In the genomic region with DNA sequence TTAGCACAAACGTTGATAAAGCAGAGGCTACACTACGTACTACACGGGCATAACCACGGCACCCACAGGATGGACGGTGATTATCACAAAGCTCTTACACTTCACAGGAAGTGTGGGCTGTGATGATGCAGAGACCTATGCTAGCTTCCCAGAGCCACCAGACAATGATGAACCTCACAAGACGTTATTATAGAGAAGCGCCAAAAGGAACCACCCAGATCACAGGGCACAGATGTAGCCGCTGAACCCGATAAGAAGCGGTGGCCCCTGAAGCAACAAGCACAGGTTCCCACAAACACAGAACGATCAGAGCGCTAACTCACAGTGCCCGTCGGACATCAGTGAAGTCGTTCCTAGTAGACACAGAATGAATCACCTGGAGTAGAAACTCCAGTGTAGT, we compare ENCODE assay signal across 17 mouse cellular contexts. TPM values are rescaled to one million over a fixed set of nuclear protein-coding genes. Genes with fewer than 3 reads are reported as not detected.
DNase-seq lines count a peak whose midpoint lies in the region; ATAC-seq lines count a peak whose summit lies in the region.
"Had no signal": no experiment of that assay in that cellular context is flagged by ENCODE, and none has a peak within 500 bp of the region (broad histone marks: within the 10 kb centered on the region; RNA-seq: fewer than 3 reads in every experiment).

No protein-coding gene starts in this region.

- peaks cover 44% of the 10 kb centered on the region for H3K4me1 ChIP-seq in liver, embryonic 13.5 days (replicated peaks)

- H3K27me3 ChIP-seq in liver, embryonic 13.5 days = no peaks in the 10 kb centered on the region
- H3K27me3 ChIP-seq: midbrain, embryonic 12.5 days had no signal

- peak; percentile 10 to 13 for DNase-seq in spleen, postnatal 36 days (ENCODE audit: low spot score in 2 of 2)
- no peak for DNase-seq in spleen, adult 18-20 months
- peak; percentile 69 for DNase-seq in liver, embryonic 13.5 days
- DNase-seq in naive thymus-derived CD4-positive, alpha-beta T cell, adult 2 months (ENCODE audit: low read depth) = peak; percentile 19
- DNase-seq in right cerebral cortex, postnatal 14 days = no peak
- no peak for DNase-seq in cerebellum, adult 8-10 months
- no peak for DNase-seq in ovary, adult 18-20 months (ENCODE audit: low spot score)
- DNase-seq: adrenal gland, postnatal 25 days; B cell, adult 2 months; cerebellum, postnatal 10 days; heart, adult 18-20 months; lung, postnatal 14 days had no signal

- ATAC-seq in erythroid progenitor cell, adult 5-6 weeks (replicated peaks; ENCODE audit: low FRiP score, poor library complexity, severe bottlenecking) = peak; percentile 60
- ATAC-seq in liver, embryonic 13.5 days (ENCODE audit: low read depth) = peak; percentile 92

- H3K4me3 ChIP-seq in liver, embryonic 13.5 days (replicated peaks) = peak overlapping the region; percentile 3; the same call in 1 of the 2 replicates
- H3K4me3 ChIP-seq: midbrain, embryonic 12.5 days; myocyte had no signal

- H3K36me3 ChIP-seq in liver, embryonic 13.5 days = no peaks in the 10 kb centered on the region
- H3K36me3 ChIP-seq: G1E; midbrain, embryonic 12.5 days had no signal

- peak overlapping the region; percentile 81 for H3K27ac ChIP-seq in liver, embryonic 13.5 days
- H3K27ac ChIP-seq: hindbrain, embryonic 14.5 days; midbrain, embryonic 12.5 days had no signal

- peak overlapping the region; percentile 22 for H3K9ac ChIP-seq in liver, embryonic 13.5 days
- H3K9ac ChIP-seq: hindbrain, embryonic 14.5 days; midbrain, embryonic 12.5 days had no signal

- peak overlapping the region; percentile 42 for H3K4me2 ChIP-seq in liver, embryonic 13.5 days
- H3K4me2 ChIP-seq: hindbrain, embryonic 14.5 days; midbrain, embryonic 12.5 days had no signal

- no peaks in the 10 kb centered on the region for H3K9me3 ChIP-seq in liver, embryonic 13.5 days (replicated peaks)
- H3K9me3 ChIP-seq: midbrain, embryonic 12.5 days had no signal

- 20% methylated on average over 15 of the region's 15 CpGs for WGBS in liver, embryonic 13.5 days (ENCODE audit: insufficient replicate concordance)

RNA-seq across cellular contexts. Expression of a gene that starts 7.9 kb away (rescaled TPM):
- 1.7 and 3.6 TPM in 2 replicates for total RNA-seq in erythroid progenitor cell, adult 5-6 weeks (2015; ENCODE audit: low replicate concordance)
- 3.3 TPM in 1 of 2 replicates, not detected in the other for total RNA-seq in erythroid progenitor cell, adult 5-6 weeks (2017; ENCODE audit: low replicate concordance)
- polyA plus RNA-seq in liver, embryonic 13.5 days (2015; fragmentation: Nextera tagmentation; extraction: Ambion mirVana) = 30.8 and 31.7 TPM in 2 replicates

Comparison
In these comparisons a context has a peak if more than half of its experiments do, and no peak if none do; other contexts are left out.
1. DNase-seq: peak in spleen, postnatal 36 days (2 of 2), liver, embryonic 13.5 days (single experiment) and naive thymus-derived CD4-positive, alpha-beta T cell, adult 2 months (single experiment); none in spleen, adult 18-20 months (0 of 2), right cerebral cortex, postnatal 14 days (single experiment), cerebellum, adult 8-10 months (single experiment) and ovary, adult 18-20 months (single experiment).